Mouse (Mus musculus) lung, postnatal 0 days (tissue): Measurements from ENCODE around the gene Cacna1a. TPM values are rescaled to one million over a fixed set of nuclear protein-coding genes. Genes with fewer than 3 reads are reported as not detected.
A peak's percentile ranks its signal among the peaks of the same experiment; 100 is the strongest.

Experiments
- ATAC-seq: fragments of 200-750 bp; cut with Nextera tagmentation; 2 replicates; pipeline ENCODE4 v1.8.0; 2017; ENCODE audit warnings: moderate library complexity
- DNase-seq: peaks from one replicate; pipeline ENCODE4 v3.0.0-alpha.2; 2016; ENCODE audit warnings: low spot score
- H3K27ac ChIP-seq: fragments of 300-500 bp; sonication (generic); 2 replicates; pipeline ENCODE4 v1.5.1; 2014; ENCODE audit warnings: antibody characterized with exemption, mild to moderate bottlenecking, low read length, mixed read lengths
- H3K27me3 ChIP-seq: fragments of 300-500 bp; sonication (generic); replicated peaks from 2 replicates; pipeline ENCODE4 v1.6.1; 2014; ENCODE audit warnings: low read length, mixed read lengths; ENCODE audit not compliant: insufficient read depth
- H3K36me3 ChIP-seq: fragments of 300-500 bp; sonication (generic); 2 replicates; pipeline ENCODE4 v1.6.1; 2014; ENCODE audit warnings: low read length, mixed read lengths; ENCODE audit not compliant: insufficient read depth
- H3K4me1 ChIP-seq: fragments of 300-500 bp; sonication (generic); 2 replicates; pipeline ENCODE4 v1.6.1; 2014; ENCODE audit warnings: antibody characterized with exemption, low read depth, low read length, mixed read lengths; ENCODE audit not compliant: insufficient read depth
- H3K4me2 ChIP-seq: fragments of 300-500 bp; sonication (generic); replicated peaks from 2 replicates; pipeline ENCODE4 v1.6.1; 2014; ENCODE audit warnings: low read depth, mild to moderate bottlenecking, low read length, moderate library complexity, mixed read lengths
- H3K4me3 ChIP-seq: fragments of 300-500 bp; sonication (generic); 2 replicates; pipeline ENCODE4 v1.5.1; 2014; ENCODE audit warnings: low read depth, low read length
- H3K9ac ChIP-seq: fragments of 300-500 bp; sonication (generic); replicated peaks from 2 replicates; pipeline ENCODE4 v1.6.1; 2014; ENCODE audit warnings: low read depth, mild to moderate bottlenecking
- H3K9me3 ChIP-seq: fragments of 300-500 bp; sonication (generic); 2 replicates; pipeline ENCODE4 v1.6.1; 2016; ENCODE audit warnings: low read length, mixed read lengths
- CTCF ChIP-seq: IDR thresholded peaks from 2 replicates; pipeline ENCODE4 v1.5.1; 2016; ENCODE audit warnings: antibody characterized with exemption, mild to moderate bottlenecking
- EP300 ChIP-seq: IDR thresholded peaks from 2 replicates; pipeline ENCODE4 v1.6.1; 2016; ENCODE audit warnings: antibody characterized with exemption, mild to moderate bottlenecking, control low read depth
- WGBS: fragments of 180-500 bp; shearing (Covaris S2); extraction: QIAGEN DNeasy Blood & Tissue Kit; methylation state at CpG from one replicate; pipeline ENCODE4 v1.1.7; 2014; 5-methylcytosine and 5-hydroxymethylcytosine counted together
- polyA plus RNA-seq: library from polyadenylated mRNA; unstranded; fragments of >200 nt; fragmentation: Nextera tagmentation; extraction: Ambion mirVana; gene quantifications from 2 replicates; pipeline ENCODE4 v1.2.1, GENCODE M21; 2015

The Cacna1a gene
- polyA plus RNA-seq, 1 experiment from 2014 or later, result 3.3 TPM

- H3K27me3 ChIP-seq, result no peaks in the 10 kb centered on the region
- no peaks in the 10 kb centered on the region for H3K36me3 ChIP-seq
- DNase-seq, result no peak
- no peak overlapping the region for H3K27ac ChIP-seq
- WGBS, result 74% methylated on average over 1 of the region's 1 CpGs
- no peak overlapping the region for H3K9ac ChIP-seq
- ATAC-seq, result no peak
- H3K9me3 ChIP-seq, result no peaks in the 10 kb centered on the region
- H3K4me3 ChIP-seq, result no peak overlapping the region
- H3K4me1 ChIP-seq, result no peaks in the 10 kb centered on the region
- TF ChIP-seq EP300 (no peak), CTCF (no peak)
- H3K4me2 ChIP-seq, result no peak overlapping the region
Observed at GRCm38 (mm10) chr8:84349526-84349925, 38.7 kb upstream of the Cacna1a start.

GRCm38 (mm10) chr8:84350960-84351359 is 37.3 kb upstream of the Cacna1a start:
- Histone ChIP-seq H3K27me3 (no peaks in the 10 kb centered on the region), H3K9ac (no peak overlapping the region), H3K27ac (no peak overlapping the region), H3K4me2 (no peak overlapping the region), H3K4me3 (no peak overlapping the region), H3K4me1 (no peaks in the 10 kb centered on the region), H3K36me3 (no peaks in the 10 kb centered on the region), H3K9me3 (no peaks in the 10 kb centered on the region)
- no peak for ATAC-seq
- DNase-seq, result no peak
- WGBS, result 44% methylated on average over 4 of the region's 4 CpGs
- TF ChIP-seq EP300 (no peak), CTCF (no peak)

GRCm38 (mm10) chr8:84356482-84356881 is 31.8 kb upstream of the Cacna1a start:
- no peak overlapping the region for H3K27ac ChIP-seq
- no peaks in the 10 kb centered on the region for H3K4me1 ChIP-seq
- H3K27me3 ChIP-seq, result no peaks in the 10 kb centered on the region
- no peak overlapping the region for H3K4me2 ChIP-seq
- no peak for TF ChIP-seq EP300
- TF ChIP-seq CTCF, result no peak
- no peak overlapping the region for H3K4me3 ChIP-seq
- H3K9me3 ChIP-seq, result no peaks in the 10 kb centered on the region
- H3K9ac ChIP-seq, result no peak overlapping the region
- 44% methylated on average over 11 of the region's 11 CpGs for WGBS
- no peak for ATAC-seq
- no peak for DNase-seq
- H3K36me3 ChIP-seq, result no peaks in the 10 kb centered on the region

- Histone ChIP-seq H3K9ac (no peak overlapping the region), H3K27ac (no peak overlapping the region), H3K4me2 (no peak overlapping the region), H3K36me3 (no peaks in the 10 kb centered on the region), H3K9me3 (no peaks in the 10 kb centered on the region), H3K27me3 (peaks cover 1% of the 10 kb centered on the region; the same call in 1 of the 2 replicates), H3K4me1 (no peaks in the 10 kb centered on the region), H3K4me3 (no peak overlapping the region)
- 14% methylated on average over 18 of the region's 20 CpGs for WGBS
- DNase-seq, result peak; percentile 91
- TF ChIP-seq CTCF (peak; percentile 98), EP300 (no peak)
- ATAC-seq, result peak; percentile 88
Observed at GRCm38 (mm10) chr8:84357631-84358371, 30.4 kb upstream of the Cacna1a start.

GRCm38 (mm10) chr8:84363428-84364134 is 24.7 kb upstream of the Cacna1a start:
- peak; percentile 77 for DNase-seq
- no peak overlapping the region for H3K4me2 ChIP-seq
- WGBS, result 13% methylated on average over 23 of the region's 23 CpGs
- no peak overlapping the region for H3K4me3 ChIP-seq
- peaks cover 7% of the 10 kb centered on the region; the same call in 1 of the 2 replicates for H3K27me3 ChIP-seq
- H3K9ac ChIP-seq, result no peak overlapping the region
- H3K4me1 ChIP-seq, result no peaks in the 10 kb centered on the region
- peaks cover under 1% of the 10 kb centered on the region; the same call in 1 of the 2 replicates for H3K9me3 ChIP-seq
- no peak for TF ChIP-seq EP300
- TF ChIP-seq CTCF, result peak; percentile 97
- H3K36me3 ChIP-seq, result no peaks in the 10 kb centered on the region
- H3K27ac ChIP-seq, result no peak overlapping the region
- ATAC-seq, result no peak

- H3K4me2 ChIP-seq, result no peak overlapping the region
- 89% methylated on average over 1 of the region's 1 CpGs for WGBS
- peaks cover 4% of the 10 kb centered on the region; the same call in 1 of the 2 replicates for H3K9me3 ChIP-seq
- H3K9ac ChIP-seq, result no peak overlapping the region
- no peak overlapping the region for H3K4me3 ChIP-seq
- ATAC-seq (no peak), DNase-seq (no peak)
- H3K4me1 ChIP-seq, result no peaks in the 10 kb centered on the region
- peaks cover 7% of the 10 kb centered on the region; the same call in 1 of the 2 replicates for H3K27me3 ChIP-seq
- no peak overlapping the region for H3K27ac ChIP-seq
- no peaks in the 10 kb centered on the region for H3K36me3 ChIP-seq
- TF ChIP-seq CTCF, result no peak
- TF ChIP-seq EP300, result no peak
Observed at GRCm38 (mm10) chr8:84365197-84365596, 23.0 kb upstream of the Cacna1a start.
